Mouse (Mus musculus): ENCODE data around the gene Ggt6. TPM values are rescaled to one million over a fixed set of nuclear protein-coding genes. Genes with fewer than 3 reads are reported as not detected.

Gene Ggt6
- polyA plus RNA-seq, 1 experiment: not detected

GRCm38 (mm10) chr11:72411945-72412344 is 23.4 kb upstream of the Ggt6 start:
- H3K4me1 ChIP-seq (ENCODE audit: control insufficient read depth, insufficient read depth, low read length): peaks cover 4% of the 10 kb centered on the region
- peak overlapping the region; percentile 29; the same call in 1 of the 2 replicates for H3K9ac ChIP-seq (ENCODE audit: low read depth, poor library complexity, severe bottlenecking)
- H3K4me3 ChIP-seq (ENCODE audit: low read depth, low read length): 0 out of 2 replicates have a peak overlapping the region, but pooled peaks have one; percentile 20
- H3K36me3 ChIP-seq (ENCODE audit: control insufficient read depth, insufficient read depth, low read length, poor library complexity, severe bottlenecking): no peaks in the 10 kb centered on the region
- no peaks in the 10 kb centered on the region for H3K9me3 ChIP-seq (replicated peaks; ENCODE audit: control insufficient read depth, insufficient read depth, low read length, poor library complexity, severe bottlenecking)
- no peaks in the 10 kb centered on the region for H3K27me3 ChIP-seq (ENCODE audit: control insufficient read depth, insufficient read depth, low read length, poor library complexity, severe bottlenecking)
- no peak for TF ChIP-seq CTCF (IDR thresholded peaks at IDR 0.05; ENCODE audit: low read depth, low read length)
- no peak for TF ChIP-seq EP300 (IDR thresholded peaks at IDR 0.05; ENCODE audit: insufficient read depth, low read depth, low read length)
- no peak overlapping the region for H3K27ac ChIP-seq (ENCODE audit: insufficient read depth, low read length)

DNA sequence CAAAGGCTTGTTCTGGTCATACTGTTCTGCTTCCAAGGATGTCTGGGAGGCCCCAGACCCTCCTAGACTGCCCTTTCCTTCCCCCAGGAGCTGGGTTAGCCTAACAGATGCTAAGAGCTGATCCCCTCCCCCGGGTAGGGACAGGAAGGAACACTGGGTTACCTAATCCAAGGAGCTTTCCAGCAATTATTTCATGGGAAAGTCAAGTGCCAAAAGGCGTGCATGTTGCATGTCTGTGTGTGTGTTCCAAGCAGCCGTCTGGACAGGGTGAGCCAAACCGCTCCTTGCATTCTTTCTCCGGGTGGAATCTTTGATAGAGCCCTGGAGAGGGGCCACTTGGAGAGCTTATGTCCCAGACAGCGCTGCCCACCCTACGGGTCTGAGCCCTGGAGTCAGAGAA is 22.3 kb upstream of the Ggt6 start:
- Histone ChIP-seq H3K4me3 (ENCODE audit: low read depth, low read length) (no peak overlapping the region), H3K4me1 (ENCODE audit: control insufficient read depth, insufficient read depth, low read length) (peaks cover 4% of the 10 kb centered on the region), H3K9me3 (replicated peaks; ENCODE audit: control insufficient read depth, insufficient read depth, low read length, poor library complexity, severe bottlenecking) (no peaks in the 10 kb centered on the region), H3K36me3 (ENCODE audit: control insufficient read depth, insufficient read depth, low read length, poor library complexity, severe bottlenecking) (no peaks in the 10 kb centered on the region), H3K27me3 (ENCODE audit: control insufficient read depth, insufficient read depth, low read length, poor library complexity, severe bottlenecking) (no peaks in the 10 kb centered on the region), H3K27ac (ENCODE audit: insufficient read depth, low read length) (no peak overlapping the region), H3K9ac (ENCODE audit: low read depth, poor library complexity, severe bottlenecking) (no peak overlapping the region)
- TF ChIP-seq POLR2A (IDR thresholded peaks at IDR 0.05; ENCODE audit: insufficient read depth, low read length) (no peak), CTCF (IDR thresholded peaks at IDR 0.05; ENCODE audit: low read depth, low read length) (no peak), EP300 (IDR thresholded peaks at IDR 0.05; ENCODE audit: insufficient read depth, low read depth, low read length) (no peak)

GRCm38 (mm10) chr11:72413601-72414190 is 21.6 kb upstream of the Ggt6 start:
- TF ChIP-seq EP300 (IDR thresholded peaks at IDR 0.05; ENCODE audit: insufficient read depth, low read depth, low read length) (no peak), POLR2A (IDR thresholded peaks at IDR 0.05; ENCODE audit: insufficient read depth, low read length) (no peak), CTCF (IDR thresholded peaks at IDR 0.05; ENCODE audit: low read depth, low read length) (no peak)
- H3K4me1 ChIP-seq (ENCODE audit: control insufficient read depth, insufficient read depth, low read length): peaks cover 4% of the 10 kb centered on the region
- H3K9ac ChIP-seq (ENCODE audit: low read depth, poor library complexity, severe bottlenecking): no peak overlapping the region
- H3K27me3 ChIP-seq (ENCODE audit: control insufficient read depth, insufficient read depth, low read length, poor library complexity, severe bottlenecking): no peaks in the 10 kb centered on the region
- H3K9me3 ChIP-seq (replicated peaks; ENCODE audit: control insufficient read depth, insufficient read depth, low read length, poor library complexity, severe bottlenecking): no peaks in the 10 kb centered on the region
- H3K36me3 ChIP-seq (ENCODE audit: control insufficient read depth, insufficient read depth, low read length, poor library complexity, severe bottlenecking): no peaks in the 10 kb centered on the region
- no peak overlapping the region for H3K27ac ChIP-seq (ENCODE audit: insufficient read depth, low read length)
- H3K4me3 ChIP-seq (ENCODE audit: low read depth, low read length): no peak overlapping the region

GRCm38 (mm10) chr11:72415155-72415554 is 20.2 kb upstream of the Ggt6 start:
- no peak for TF ChIP-seq CTCF (IDR thresholded peaks at IDR 0.05; ENCODE audit: low read depth, low read length)
- no peak for TF ChIP-seq POLR2A (IDR thresholded peaks at IDR 0.05; ENCODE audit: insufficient read depth, low read length)
- no peak for TF ChIP-seq EP300 (IDR thresholded peaks at IDR 0.05; ENCODE audit: insufficient read depth, low read depth, low read length)
- Histone ChIP-seq H3K27me3 (ENCODE audit: control insufficient read depth, insufficient read depth, low read length, poor library complexity, severe bottlenecking) (no peaks in the 10 kb centered on the region), H3K27ac (ENCODE audit: insufficient read depth, low read length) (no peak overlapping the region), H3K9me3 (replicated peaks; ENCODE audit: control insufficient read depth, insufficient read depth, low read length, poor library complexity, severe bottlenecking) (no peaks in the 10 kb centered on the region), H3K4me3 (ENCODE audit: low read depth, low read length) (no peak overlapping the region), H3K9ac (ENCODE audit: low read depth, poor library complexity, severe bottlenecking) (no peak overlapping the region), H3K36me3 (ENCODE audit: control insufficient read depth, insufficient read depth, low read length, poor library complexity, severe bottlenecking) (no peaks in the 10 kb centered on the region), H3K4me1 (ENCODE audit: control insufficient read depth, insufficient read depth, low read length) (peaks cover 2% of the 10 kb centered on the region)

GRCm38 (mm10) chr11:72416666-72417065 is 18.7 kb upstream of the Ggt6 start:
- TF ChIP-seq CTCF (IDR thresholded peaks at IDR 0.05; ENCODE audit: low read depth, low read length) (no peak), POLR2A (IDR thresholded peaks at IDR 0.05; ENCODE audit: insufficient read depth, low read length) (no peak), EP300 (IDR thresholded peaks at IDR 0.05; ENCODE audit: insufficient read depth, low read depth, low read length) (no peak)
- Histone ChIP-seq H3K9ac (ENCODE audit: low read depth, poor library complexity, severe bottlenecking) (no peak overlapping the region), H3K9me3 (replicated peaks; ENCODE audit: control insufficient read depth, insufficient read depth, low read length, poor library complexity, severe bottlenecking) (no peaks in the 10 kb centered on the region), H3K27me3 (ENCODE audit: control insufficient read depth, insufficient read depth, low read length, poor library complexity, severe bottlenecking) (no peaks in the 10 kb centered on the region), H3K4me1 (ENCODE audit: control insufficient read depth, insufficient read depth, low read length) (peaks cover 2% of the 10 kb centered on the region), H3K36me3 (ENCODE audit: control insufficient read depth, insufficient read depth, low read length, poor library complexity, severe bottlenecking) (no peaks in the 10 kb centered on the region), H3K27ac (ENCODE audit: insufficient read depth, low read length) (no peak overlapping the region), H3K4me3 (ENCODE audit: low read depth, low read length) (no peak overlapping the region)

GRCm38 (mm10) chr11:72417376-72417775 is 17.9 kb upstream of the Ggt6 start:
- Histone ChIP-seq H3K9ac (ENCODE audit: low read depth, poor library complexity, severe bottlenecking) (no peak overlapping the region), H3K4me1 (ENCODE audit: control insufficient read depth, insufficient read depth, low read length) (no peaks in the 10 kb centered on the region), H3K9me3 (replicated peaks; ENCODE audit: control insufficient read depth, insufficient read depth, low read length, poor library complexity, severe bottlenecking) (no peaks in the 10 kb centered on the region), H3K27ac (ENCODE audit: insufficient read depth, low read length) (no peak overlapping the region), H3K4me3 (ENCODE audit: low read depth, low read length) (no peak overlapping the region), H3K27me3 (ENCODE audit: control insufficient read depth, insufficient read depth, low read length, poor library complexity, severe bottlenecking) (no peaks in the 10 kb centered on the region), H3K36me3 (ENCODE audit: control insufficient read depth, insufficient read depth, low read length, poor library complexity, severe bottlenecking) (no peaks in the 10 kb centered on the region)
- no peak for TF ChIP-seq CTCF (IDR thresholded peaks at IDR 0.05; ENCODE audit: low read depth, low read length)
- TF ChIP-seq POLR2A (IDR thresholded peaks at IDR 0.05; ENCODE audit: insufficient read depth, low read length): no peak
- TF ChIP-seq EP300 (IDR thresholded peaks at IDR 0.05; ENCODE audit: insufficient read depth, low read depth, low read length): no peak
